Mouse (Mus musculus): ENCODE data around the gene Bcl7b.

- TF ChIP-seq CTCF (IDR thresholded peaks at IDR 0.05; ENCODE audit: borderline replicate concordance, extremely low read depth, insufficient read depth, insufficient read length) (no peak), POLR2A (IDR thresholded peaks at IDR 0.05; ENCODE audit: borderline replicate concordance, extremely low read depth, insufficient read depth, insufficient read length, poor library complexity, severe bottlenecking) (no peak)
These were observed 10.9 kb downstream of the Bcl7b start for GRCm38 (mm10) chr5:135178996-135179395.
